Mouse (Mus musculus) heart, embryonic 16.5 days (tissue): ENCODE measurements around the gene Neurod2. TPM values are rescaled to one million over a fixed set of nuclear protein-coding genes. Genes with fewer than 3 reads are reported as not detected.

Experiments
- ATAC-seq: fragments of 200-750 bp; cut with Nextera tagmentation; replicated peaks from 2 replicates; pipeline ENCODE4 v1.8.0; 2017; ENCODE audit warnings: moderate number of reproducible peaks; ENCODE audit not compliant: insufficient read depth, low FRiP score; ENCODE audit errors: extremely low read depth
- H3K27ac ChIP-seq: fragments of 300-500 bp; sonication (generic); 2 replicates; pipeline ENCODE4 v1.5.1; 2014; ENCODE audit warnings: mild to moderate bottlenecking, low read length, control low read depth, moderate library complexity
- H3K27me3 ChIP-seq: fragments of 300-500 bp; sonication (generic); 2 replicates; pipeline ENCODE4 v1.6.1; 2014; ENCODE audit warnings: low read length, mixed read lengths; ENCODE audit not compliant: control insufficient read depth, insufficient read depth
- H3K36me3 ChIP-seq: fragments of 300-500 bp; sonication (generic); 2 replicates; pipeline ENCODE4 v1.6.1; 2014; ENCODE audit not compliant: control insufficient read depth, insufficient read depth
- H3K4me1 ChIP-seq: fragments of 300-500 bp; sonication (generic); 2 replicates; pipeline ENCODE4 v1.6.1; 2014; ENCODE audit warnings: low read length, mixed read lengths; ENCODE audit not compliant: control insufficient read depth, insufficient read depth
- H3K4me2 ChIP-seq: fragments of 300-500 bp; sonication (generic); 2 replicates; pipeline ENCODE4 v1.6.1; 2014; ENCODE audit warnings: low read depth, mild to moderate bottlenecking, control low read depth, low read length
- H3K4me3 ChIP-seq: fragments of 300-500 bp; sonication (generic); 2 replicates; pipeline ENCODE4 v1.5.1; 2014; ENCODE audit warnings: mild to moderate bottlenecking, control low read depth, low read length
- H3K9ac ChIP-seq: fragments of 300-500 bp; sonication (generic); 2 replicates; pipeline ENCODE4 v1.6.1; 2014; ENCODE audit warnings: low read length, control low read depth
- H3K9me3 ChIP-seq: fragments of 300-500 bp; sonication (generic); replicated peaks from 2 replicates; pipeline ENCODE4 v1.6.1; 2016; ENCODE audit warnings: low read length; ENCODE audit not compliant: control insufficient read depth
- WGBS: fragments of 180-500 bp; shearing (Covaris S2); extraction: QIAGEN DNeasy Blood & Tissue Kit; methylation state at CpG from one replicate; pipeline ENCODE4 v1.1.7; 2014; 5-methylcytosine and 5-hydroxymethylcytosine counted together
- polyA plus RNA-seq: library from polyadenylated mRNA; unstranded; fragments of >200 nt; fragmentation: Nextera tagmentation; extraction: Ambion mirVana; gene quantifications from 2 replicates; pipeline ENCODE4 v1.2.1, GENCODE M21; 2015

The Neurod2 gene
- polyA plus RNA-seq, 1 experiment from 2014 or later: not detected

GRCm38 (mm10) chr11:98357396-98358160 lies 28.1 kb upstream of the Neurod2 start:
- Histone ChIP-seq H3K36me3 (no peaks in the 10 kb centered on the region), H3K9me3 (no peaks in the 10 kb centered on the region), H3K4me3 (peak overlapping the region; percentile 77), H3K27me3 (peaks cover 11% of the 10 kb centered on the region), H3K4me2 (peak overlapping the region; percentile 83), H3K4me1 (peaks cover 26% of the 10 kb centered on the region), H3K9ac (peak overlapping the region; percentile 77), H3K27ac (peak overlapping the region; percentile 91)
- 11% methylated on average over 13 of the region's 13 CpGs for WGBS
- no peak for ATAC-seq

- Histone ChIP-seq H3K4me3 (no peak overlapping the region), H3K4me1 (peaks cover 26% of the 10 kb centered on the region), H3K27me3 (peaks cover 15% of the 10 kb centered on the region), H3K9me3 (no peaks in the 10 kb centered on the region), H3K36me3 (no peaks in the 10 kb centered on the region), H3K9ac (no peak overlapping the region; the same call in 1 of the 2 replicates), H3K4me2 (peak overlapping the region; percentile 83; the same call in 1 of the 2 replicates), H3K27ac (peak overlapping the region; percentile 91)
- ATAC-seq: no peak
- 71% methylated on average over 7 of the region's 7 CpGs for WGBS
These were observed 27.4 kb upstream of the Neurod2 start for GRCm38 (mm10) chr11:98356625-98357394.

GRCm38 (mm10) chr11:98355732-98356299 lies 26.4 kb upstream of the Neurod2 start:
- 7% methylated on average over 6 of the region's 6 CpGs for WGBS
- no peak for ATAC-seq
- H3K4me1 ChIP-seq: peaks cover 26% of the 10 kb centered on the region
- no peak overlapping the region for H3K9ac ChIP-seq
- no peak overlapping the region for H3K4me3 ChIP-seq
- peaks cover 22% of the 10 kb centered on the region for H3K27me3 ChIP-seq
- H3K9me3 ChIP-seq: no peaks in the 10 kb centered on the region
- H3K4me2 ChIP-seq: no peak overlapping the region
- H3K27ac ChIP-seq: no peak overlapping the region
- no peaks in the 10 kb centered on the region for H3K36me3 ChIP-seq

GRCm38 (mm10) chr11:98354445-98354844 lies 25.0 kb upstream of the Neurod2 start:
- H3K4me2 ChIP-seq: no peak overlapping the region
- 74% methylated on average over 14 of the region's 14 CpGs for WGBS
- H3K9ac ChIP-seq: no peak overlapping the region
- no peaks in the 10 kb centered on the region for H3K36me3 ChIP-seq
- no peaks in the 10 kb centered on the region for H3K9me3 ChIP-seq
- ATAC-seq: no peak
- no peak overlapping the region for H3K27ac ChIP-seq
- no peak overlapping the region for H3K4me3 ChIP-seq
- H3K27me3 ChIP-seq: peaks cover 36% of the 10 kb centered on the region
- peaks cover 31% of the 10 kb centered on the region for H3K4me1 ChIP-seq

- H3K27ac ChIP-seq: no peak overlapping the region
- H3K36me3 ChIP-seq: no peaks in the 10 kb centered on the region
- 45% methylated on average over 8 of the region's 8 CpGs for WGBS
- H3K4me1 ChIP-seq: peaks cover 27% of the 10 kb centered on the region
- H3K9ac ChIP-seq: no peak overlapping the region
- no peak for ATAC-seq
- no peaks in the 10 kb centered on the region for H3K9me3 ChIP-seq
- H3K4me3 ChIP-seq: no peak overlapping the region
- no peak overlapping the region for H3K4me2 ChIP-seq
- peaks cover 41% of the 10 kb centered on the region for H3K27me3 ChIP-seq
These were observed 24.3 kb upstream of the Neurod2 start for GRCm38 (mm10) chr11:98353651-98354211.

GRCm38 (mm10) chr11:98352272-98352990 lies 23.0 kb upstream of the Neurod2 start:
- no peak overlapping the region for H3K27ac ChIP-seq
- 78% methylated on average over 18 of the region's 18 CpGs for WGBS
- no peaks in the 10 kb centered on the region for H3K9me3 ChIP-seq
- peaks cover 26% of the 10 kb centered on the region for H3K4me1 ChIP-seq
- no peak overlapping the region for H3K4me2 ChIP-seq
- H3K4me3 ChIP-seq: no peak overlapping the region
- H3K9ac ChIP-seq: no peak overlapping the region
- ATAC-seq: no peak
- H3K27me3 ChIP-seq: peaks cover 43% of the 10 kb centered on the region
- H3K36me3 ChIP-seq: no peaks in the 10 kb centered on the region

GRCm38 (mm10) chr11:98349308-98349707 lies 19.9 kb upstream of the Neurod2 start:
- Histone ChIP-seq H3K9me3 (no peaks in the 10 kb centered on the region), H3K9ac (peak overlapping the region; percentile 82), H3K27me3 (peaks cover 43% of the 10 kb centered on the region), H3K4me3 (peak overlapping the region; percentile 69), H3K4me2 (peak overlapping the region; percentile 94), H3K27ac (no peak overlapping the region), H3K4me1 (peaks cover 17% of the 10 kb centered on the region), H3K36me3 (no peaks in the 10 kb centered on the region)
- WGBS: 13% methylated on average over 9 of the region's 9 CpGs
- no peak for ATAC-seq

GRCm38 (mm10) chr11:98348083-98348961 lies 18.9 kb upstream of the Neurod2 start, which contains the start of gene Ppp1r1b:
Gene Ppp1r1b (plus strand): TSS chr11:98348404.
- Histone ChIP-seq H3K27me3 (peaks cover 39% of the 10 kb centered on the region), H3K27ac (no peak within 1 kb of the TSS), H3K9ac (peak within 1 kb of the TSS; percentile 82), H3K36me3 (no peaks in the 10 kb centered on the region), H3K4me1 (peaks cover 17% of the 10 kb centered on the region), H3K9me3 (no peaks in the 10 kb centered on the region), H3K4me2 (peak within 1 kb of the TSS; percentile 94), H3K4me3 (peak within 1 kb of the TSS; percentile 69)
- peak; percentile 81 for ATAC-seq
- 1% methylated on average over 55 of the region's 55 CpGs for WGBS
